Mouse (Mus musculus) liver, postnatal 0 days (tissue): ENCODE measurements around the gene Cacnb4. TPM values are rescaled to one million over a fixed set of nuclear protein-coding genes. Genes with fewer than 3 reads are reported as not detected.

Experiments used
- ATAC-seq: fragments of 200-750 bp; cut with Nextera tagmentation; 2 replicates; pipeline ENCODE4 v1.8.0; 2017; ENCODE audit warnings: mild to moderate bottlenecking, moderate library complexity
- DNase-seq: peaks from one replicate; pipeline ENCODE4 v3.0.0-alpha.2; 2016
- H3K27ac ChIP-seq: fragments of 300-500 bp; sonication (generic); 2 replicates; pipeline ENCODE4 v1.5.1; 2014; ENCODE audit warnings: antibody characterized with exemption, moderate library complexity, mild to moderate bottlenecking, low read depth
- H3K27me3 ChIP-seq: fragments of 300-500 bp; sonication (generic); 2 replicates; pipeline ENCODE4 v1.6.1; 2014; ENCODE audit warnings: low read length, control low read depth, mixed read lengths; ENCODE audit not compliant: insufficient read depth
- H3K36me3 ChIP-seq: fragments of 300-500 bp; sonication (generic); replicated peaks from 2 replicates; pipeline ENCODE4 v1.6.1; 2014; ENCODE audit warnings: mild to moderate bottlenecking, control low read depth, low read length, moderate library complexity, mixed read lengths; ENCODE audit not compliant: insufficient read depth
- H3K4me1 ChIP-seq: fragments of 300-500 bp; sonication (generic); 2 replicates; pipeline ENCODE4 v1.6.1; 2014; ENCODE audit warnings: antibody characterized with exemption, mild to moderate bottlenecking, control low read depth; ENCODE audit not compliant: insufficient read depth
- H3K4me2 ChIP-seq: fragments of 300-500 bp; sonication (generic); 2 replicates; pipeline ENCODE4 v1.6.1; 2014; ENCODE audit warnings: low read depth, mild to moderate bottlenecking, low read length, moderate library complexity, mixed read lengths
- H3K4me3 ChIP-seq: fragments of 300-500 bp; sonication (generic); 2 replicates; pipeline ENCODE4 v1.5.1; 2014; ENCODE audit warnings: low read depth, low read length
- H3K9ac ChIP-seq: fragments of 300-500 bp; sonication (generic); replicated peaks from 2 replicates; pipeline ENCODE4 v1.6.1; 2014; ENCODE audit warnings: mild to moderate bottlenecking, moderate library complexity
- H3K9me3 ChIP-seq: fragments of 300-500 bp; sonication (generic); 2 replicates; pipeline ENCODE4 v1.6.1; 2016; ENCODE audit warnings: mild to moderate bottlenecking, control low read depth, low read length, mixed read lengths
- CTCF ChIP-seq: sonication (generic); IDR thresholded peaks from 2 replicates; pipeline ENCODE4 v1.5.1; 2016; ENCODE audit warnings: antibody characterized with exemption, low read depth
- EP300 ChIP-seq: IDR thresholded peaks from 2 replicates; pipeline ENCODE4 v1.6.1; 2016; ENCODE audit warnings: antibody characterized with exemption, low read depth, mild to moderate bottlenecking
- WGBS: fragments of 180-500 bp; shearing (Covaris S2); extraction: QIAGEN DNeasy Blood & Tissue Kit; methylation state at CpG from one replicate; pipeline ENCODE4 v1.1.7; 2014; ENCODE audit not compliant: insufficient replicate concordance; 5-methylcytosine and 5-hydroxymethylcytosine counted together
- polyA plus RNA-seq: library from polyadenylated mRNA; unstranded; fragments of >200 nt; fragmentation: Nextera tagmentation; extraction: Ambion mirVana; gene quantifications from 2 replicates; pipeline ENCODE4 v1.2.1, GENCODE M21; 2015

The Cacnb4 gene
- polyA plus RNA-seq, 1 experiment from 2014 or later = 0.27 TPM

GRCm38 (mm10) chr2:52499849-52500262 is 176.8 kb downstream of the Cacnb4 start:
- 71% methylated on average over 6 of the region's 6 CpGs for WGBS
- Histone ChIP-seq H3K36me3 (no peaks in the 10 kb centered on the region), H3K4me3 (no peak overlapping the region), H3K27ac (no peak overlapping the region), H3K27me3 (no peaks in the 10 kb centered on the region), H3K4me2 (no peak overlapping the region), H3K9me3 (no peaks in the 10 kb centered on the region), H3K9ac (no peak overlapping the region), H3K4me1 (peaks cover 4% of the 10 kb centered on the region; the same call in 1 of the 2 replicates)
- TF ChIP-seq EP300 (no peak), CTCF (no peak)
- ATAC-seq (no peak), DNase-seq (no peak)

GRCm38 (mm10) chr2:52499101-52499537 is 177.5 kb downstream of the Cacnb4 start:
- Histone ChIP-seq H3K9ac (no peak overlapping the region), H3K36me3 (no peaks in the 10 kb centered on the region), H3K4me2 (no peak overlapping the region), H3K9me3 (no peaks in the 10 kb centered on the region), H3K4me1 (peaks cover under 1% of the 10 kb centered on the region; the same call in 1 of the 2 replicates), H3K4me3 (no peak overlapping the region), H3K27ac (no peak overlapping the region), H3K27me3 (no peaks in the 10 kb centered on the region)
- no peak for DNase-seq
- no peak for TF ChIP-seq CTCF
- TF ChIP-seq EP300 = no peak
- WGBS = 76% methylated on average over 12 of the region's 12 CpGs
- no peak for ATAC-seq

GRCm38 (mm10) chr2:52495097-52495694 is 181.4 kb downstream of the Cacnb4 start:
- 79% methylated on average over 11 of the region's 11 CpGs for WGBS

GRCm38 (mm10) chr2:52494274-52494673 is 182.4 kb downstream of the Cacnb4 start:
- Histone ChIP-seq H3K36me3 (no peaks in the 10 kb centered on the region), H3K27ac (no peak overlapping the region), H3K4me2 (no peak overlapping the region)

More at GRCm38 (mm10) chr2:52495097-52495694, 181.4 kb downstream of the Cacnb4 start:
- Histone ChIP-seq H3K9ac (no peak overlapping the region), H3K4me1 (no peaks in the 10 kb centered on the region), H3K36me3 (no peaks in the 10 kb centered on the region), H3K27me3 (no peaks in the 10 kb centered on the region), H3K9me3 (no peaks in the 10 kb centered on the region), H3K27ac (no peak overlapping the region), H3K4me3 (no peak overlapping the region), H3K4me2 (no peak overlapping the region)
- DNase-seq (no peak), ATAC-seq (no peak)
- TF ChIP-seq EP300 = no peak
- no peak for TF ChIP-seq CTCF

GRCm38 (mm10) chr2:52492867-52493266 is 183.8 kb downstream of the Cacnb4 start:
- DNase-seq (no peak), ATAC-seq (no peak)
- WGBS = 75% methylated on average over 13 of the region's 13 CpGs
- H3K36me3 ChIP-seq = no peaks in the 10 kb centered on the region
- H3K27ac ChIP-seq = no peak overlapping the region
- no peak overlapping the region for H3K4me3 ChIP-seq
- H3K4me2 ChIP-seq = no peak overlapping the region
- no peaks in the 10 kb centered on the region for H3K9me3 ChIP-seq
- no peaks in the 10 kb centered on the region for H3K27me3 ChIP-seq
- no peaks in the 10 kb centered on the region; the same call in 1 of the 2 replicates for H3K4me1 ChIP-seq
- no peak overlapping the region for H3K9ac ChIP-seq
- no peak for TF ChIP-seq EP300
- TF ChIP-seq CTCF = no peak

More at GRCm38 (mm10) chr2:52494274-52494673, 182.4 kb downstream of the Cacnb4 start:
- Histone ChIP-seq H3K9ac (no peak overlapping the region), H3K4me3 (no peak overlapping the region), H3K9me3 (no peaks in the 10 kb centered on the region), H3K4me1 (no peaks in the 10 kb centered on the region), H3K27me3 (no peaks in the 10 kb centered on the region)
- WGBS = 60% methylated on average over 8 of the region's 8 CpGs
- ATAC-seq (no peak), DNase-seq (no peak)
- TF ChIP-seq CTCF = no peak

- Histone ChIP-seq H3K36me3 (no peaks in the 10 kb centered on the region), H3K27ac (no peak overlapping the region), H3K9me3 (no peaks in the 10 kb centered on the region), H3K27me3 (no peaks in the 10 kb centered on the region), H3K4me1 (no peaks in the 10 kb centered on the region; the same call in 1 of the 2 replicates), H3K4me3 (no peak overlapping the region), H3K9ac (no peak overlapping the region), H3K4me2 (no peak overlapping the region)
- 63% methylated on average over 1 of the region's 1 CpGs for WGBS
- ATAC-seq = no peak
- no peak for TF ChIP-seq CTCF
- no peak for TF ChIP-seq EP300
- no peak for DNase-seq
Observed at GRCm38 (mm10) chr2:52489840-52490239, 186.8 kb downstream of the Cacnb4 start.

- no peaks in the 10 kb centered on the region for H3K27me3 ChIP-seq
- H3K4me1 ChIP-seq = peaks cover 2% of the 10 kb centered on the region; the same call in 1 of the 2 replicates
- no peaks in the 10 kb centered on the region for H3K36me3 ChIP-seq
- no peak for DNase-seq
- 24% methylated on average over 5 of the region's 5 CpGs for WGBS
- TF ChIP-seq CTCF (no peak), EP300 (peak; percentile 62)
- H3K9me3 ChIP-seq = no peaks in the 10 kb centered on the region
- H3K27ac ChIP-seq = no peak overlapping the region
- H3K4me3 ChIP-seq = no peak overlapping the region
- H3K4me2 ChIP-seq = no peak overlapping the region
- ATAC-seq = no peak
- H3K9ac ChIP-seq = no peak overlapping the region
Observed at GRCm38 (mm10) chr2:52483496-52483895, 193.1 kb downstream of the Cacnb4 start.
